Mouse (Mus musculus) cerebellum, adult 11 months (tissue): ENCODE measurements around the gene Sesn1.
"Not testable (repeated sequence)": the region's sequence is repeated elsewhere in the genome, so short reads cannot be mapped to it uniquely, and the experiment has no call there.

Experiments
- DNase-seq: peaks from one replicate; pipeline ENCODE4 v3.0.0; 2022

Sesn1 gene

GRCm38 (mm10) chr10:41926726-41927125, 117.0 kb downstream of the Sesn1 start:
- no peak for DNase-seq

- no peak for DNase-seq
Observed at GRCm38 (mm10) chr10:41930966-41931365, 121.2 kb downstream of the Sesn1 start.

- peak; percentile 80 for DNase-seq
Observed at GRCm38 (mm10) chr10:41931962-41932361, 122.2 kb downstream of the Sesn1 start.

- no peak for DNase-seq
Observed at GRCm38 (mm10) chr10:41932943-41933342, 123.2 kb downstream of the Sesn1 start.

- peak; percentile 64 for DNase-seq
Observed at GRCm38 (mm10) chr10:41933536-41933935, 123.8 kb downstream of the Sesn1 start.

GRCm38 (mm10) chr10:41934633-41935475, 125.1 kb downstream of the Sesn1 start:
- peak; percentile 93 for DNase-seq

GRCm38 (mm10) chr10:41935476-41935829, 125.7 kb downstream of the Sesn1 start:
- DNase-seq: no peak

GRCm38 (mm10) chr10:41936100-41936499, 126.4 kb downstream of the Sesn1 start:
- DNase-seq: no peak

- DNase-seq: no peak
Observed at GRCm38 (mm10) chr10:41937176-41937575, 127.4 kb downstream of the Sesn1 start.

- no peak for DNase-seq
Observed at GRCm38 (mm10) chr10:41939090-41939489, 129.4 kb downstream of the Sesn1 start.

- not testable (repeated sequence) for DNase-seq
Observed at GRCm38 (mm10) chr10:41952354-41952753, 142.6 kb downstream of the Sesn1 start.

GRCm38 (mm10) chr10:41952850-41953527, 143.3 kb downstream of the Sesn1 start:
- no peak for DNase-seq

- DNase-seq: no peak
Observed at GRCm38 (mm10) chr10:41953528-41953864, 143.8 kb downstream of the Sesn1 start.

GRCm38 (mm10) chr10:41957421-41958225, 147.9 kb downstream of the Sesn1 start:
- no peak for DNase-seq
